Mouse (Mus musculus): ENCODE data around the gene Prdm11. TPM values are rescaled to one million over a fixed set of nuclear protein-coding genes. Genes with fewer than 3 reads are reported as not detected.

Prdm11 gene
- polyA plus RNA-seq, 1 experiment from 2014 or later = 7.8 TPM

DNA sequence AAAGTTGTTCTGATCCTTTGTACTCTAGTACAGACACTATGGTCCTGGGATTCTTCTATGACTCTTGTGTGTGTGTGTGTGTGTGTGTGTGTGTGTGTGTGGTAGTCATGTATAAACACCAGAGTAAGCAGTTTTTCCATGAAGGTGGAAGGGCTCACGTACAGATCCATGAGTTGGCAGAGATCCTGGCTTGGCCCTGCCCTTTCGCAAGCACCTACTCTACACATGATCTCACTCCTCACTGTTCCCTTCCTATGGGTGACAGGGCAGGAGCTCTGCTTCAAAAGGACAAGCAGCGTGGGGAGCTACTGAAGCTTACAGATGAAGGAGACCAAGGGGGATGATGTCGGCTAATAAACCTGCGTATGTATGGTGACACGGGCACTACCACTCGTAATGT, 18.3 kb downstream of the Prdm11 start:
- Histone ChIP-seq H3K27ac (no peak overlapping the region), H3K4me1 (peaks cover 49% of the 10 kb centered on the region), H3K27me3 (no peaks in the 10 kb centered on the region), H3K4me2 (no peak overlapping the region), H3K9me3 (peaks cover 6% of the 10 kb centered on the region), H3K36me3 (peaks cover 50% of the 10 kb centered on the region), H3K9ac (no peak overlapping the region), H3K4me3 (no peak overlapping the region)
- no peak for ATAC-seq (ENCODE audit: insufficient number of reproducible peaks, insufficient read depth, low FRiP score, low TSS enrichment, low read depth)
- 92% methylated on average over 7 of the region's 7 CpGs for WGBS

DNA sequence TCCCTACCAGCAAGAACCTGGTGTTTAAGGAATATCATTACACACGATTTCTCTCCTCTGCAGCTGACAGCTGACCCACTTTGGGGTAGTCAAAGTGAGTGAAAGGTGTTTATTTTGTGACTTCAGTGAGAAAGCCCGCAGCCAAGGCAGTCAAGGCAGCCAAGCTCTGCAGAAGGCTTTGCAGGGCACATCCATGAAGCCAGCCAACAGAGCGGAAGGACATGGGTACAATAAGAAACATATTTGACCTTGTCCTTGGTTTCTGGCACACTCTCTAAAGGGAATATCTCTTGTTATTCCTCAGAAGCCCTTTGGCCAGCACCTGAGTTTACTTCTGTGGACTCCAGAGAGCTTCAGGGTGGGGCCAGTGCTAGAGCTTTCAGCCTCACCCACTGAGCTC, 21.5 kb downstream of the Prdm11 start:
- peaks cover 58% of the 10 kb centered on the region for H3K36me3 ChIP-seq
- peaks cover 10% of the 10 kb centered on the region for H3K9me3 ChIP-seq
- no peak overlapping the region for H3K4me2 ChIP-seq
- no peak overlapping the region for H3K9ac ChIP-seq
- H3K27me3 ChIP-seq = no peaks in the 10 kb centered on the region
- WGBS = 89% methylated on average over 3 of the region's 3 CpGs
- H3K4me3 ChIP-seq = no peak overlapping the region
- H3K27ac ChIP-seq = no peak overlapping the region
- no peak for ATAC-seq (ENCODE audit: insufficient number of reproducible peaks, insufficient read depth, low FRiP score, low TSS enrichment, low read depth)
- peaks cover 16% of the 10 kb centered on the region for H3K4me1 ChIP-seq

DNA sequence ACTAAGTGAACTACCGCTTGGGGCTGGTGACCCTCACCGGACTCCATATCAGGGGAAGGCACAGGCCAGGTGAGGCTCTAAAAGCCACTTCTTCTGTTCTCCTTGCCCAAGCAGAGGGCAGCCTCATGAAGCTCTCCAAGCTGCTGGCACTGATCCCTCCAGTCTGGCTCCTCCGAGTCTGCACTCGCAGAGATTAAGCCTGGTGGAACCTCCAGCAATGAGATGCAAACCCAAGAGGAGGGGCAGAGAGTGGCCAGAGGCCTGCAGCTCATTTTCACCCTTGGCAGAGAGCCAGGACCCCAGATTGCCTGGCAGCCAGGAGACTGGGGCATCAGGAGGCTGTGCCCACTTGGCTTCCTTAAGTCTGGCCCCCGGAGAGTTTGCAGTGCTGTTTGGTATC, 27.1 kb downstream of the Prdm11 start:
- Histone ChIP-seq H3K36me3 (peaks cover 24% of the 10 kb centered on the region), H3K4me3 (no peak overlapping the region), H3K27me3 (no peaks in the 10 kb centered on the region), H3K9ac (no peak overlapping the region), H3K9me3 (peaks cover 10% of the 10 kb centered on the region), H3K27ac (peak overlapping the region; percentile 39), H3K4me1 (peaks cover 44% of the 10 kb centered on the region), H3K4me2 (no peak overlapping the region)
- WGBS = 58% methylated on average over 5 of the region's 5 CpGs
- ATAC-seq (ENCODE audit: insufficient number of reproducible peaks, insufficient read depth, low FRiP score, low TSS enrichment, low read depth) = no peak

DNA sequence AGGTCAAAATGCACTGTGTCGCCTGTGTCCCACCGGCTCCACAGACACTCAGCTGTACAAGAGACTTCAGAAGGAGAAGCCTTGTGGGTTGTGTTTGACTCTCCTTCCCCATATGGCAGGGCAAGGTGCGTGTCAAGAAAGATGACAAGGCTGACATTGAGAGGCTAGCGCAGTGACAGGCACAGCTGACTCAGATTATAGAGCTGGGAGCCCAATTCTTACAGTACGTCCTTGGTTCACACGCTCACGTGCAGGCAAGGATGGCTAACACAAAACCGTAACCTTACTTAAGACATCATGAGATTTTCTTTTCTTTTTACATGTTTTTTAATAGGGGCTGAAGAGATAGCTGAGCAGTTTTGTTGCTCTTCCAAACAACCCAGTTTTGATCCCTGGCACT, 28.8 kb downstream of the Prdm11 start:
- Histone ChIP-seq H3K4me2 (no peak overlapping the region), H3K27ac (no peak overlapping the region), H3K4me1 (peaks cover 57% of the 10 kb centered on the region), H3K27me3 (no peaks in the 10 kb centered on the region), H3K9ac (no peak overlapping the region), H3K4me3 (no peak overlapping the region), H3K36me3 (peaks cover 16% of the 10 kb centered on the region), H3K9me3 (no peaks in the 10 kb centered on the region)
- ATAC-seq (ENCODE audit: insufficient number of reproducible peaks, insufficient read depth, low FRiP score, low TSS enrichment, low read depth) = no peak
- WGBS = 78% methylated on average over 8 of the region's 8 CpGs

DNA sequence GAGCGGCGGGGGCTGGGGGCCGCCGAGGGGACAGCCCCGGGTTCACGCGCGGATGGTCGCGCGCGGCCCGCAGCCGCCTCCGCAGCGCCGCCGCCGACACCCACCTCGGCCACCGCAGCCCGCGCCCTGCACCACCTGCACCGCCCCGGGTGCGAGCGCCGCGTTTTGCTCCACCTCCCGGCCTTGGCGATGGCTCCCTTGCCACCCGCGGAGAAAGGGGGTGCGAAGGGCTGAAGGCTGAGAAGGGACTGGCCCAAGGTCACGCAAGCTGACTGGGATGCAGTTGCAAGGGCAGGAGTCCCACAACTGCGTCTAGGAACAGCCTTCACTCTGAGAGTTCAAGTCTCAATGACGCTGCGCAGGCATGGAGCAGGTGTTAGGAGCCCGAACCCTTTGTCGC, 30.9 kb downstream of the Prdm11 start:
- no peaks in the 10 kb centered on the region for H3K9me3 ChIP-seq
- H3K4me3 ChIP-seq = peak overlapping the region; percentile 59
- H3K4me2 ChIP-seq = peak overlapping the region; percentile 89
- H3K27me3 ChIP-seq = no peaks in the 10 kb centered on the region
- ATAC-seq (ENCODE audit: insufficient number of reproducible peaks, insufficient read depth, low FRiP score, low TSS enrichment, low read depth) = peak; percentile 33; the same call in 1 of the 2 replicates
- H3K27ac ChIP-seq = peak overlapping the region; percentile 96
- peaks cover 22% of the 10 kb centered on the region for H3K36me3 ChIP-seq
- H3K9ac ChIP-seq = peak overlapping the region; percentile 77
- peaks cover 57% of the 10 kb centered on the region for H3K4me1 ChIP-seq
- WGBS = 3% methylated on average over 39 of the region's 40 CpGs

DNA sequence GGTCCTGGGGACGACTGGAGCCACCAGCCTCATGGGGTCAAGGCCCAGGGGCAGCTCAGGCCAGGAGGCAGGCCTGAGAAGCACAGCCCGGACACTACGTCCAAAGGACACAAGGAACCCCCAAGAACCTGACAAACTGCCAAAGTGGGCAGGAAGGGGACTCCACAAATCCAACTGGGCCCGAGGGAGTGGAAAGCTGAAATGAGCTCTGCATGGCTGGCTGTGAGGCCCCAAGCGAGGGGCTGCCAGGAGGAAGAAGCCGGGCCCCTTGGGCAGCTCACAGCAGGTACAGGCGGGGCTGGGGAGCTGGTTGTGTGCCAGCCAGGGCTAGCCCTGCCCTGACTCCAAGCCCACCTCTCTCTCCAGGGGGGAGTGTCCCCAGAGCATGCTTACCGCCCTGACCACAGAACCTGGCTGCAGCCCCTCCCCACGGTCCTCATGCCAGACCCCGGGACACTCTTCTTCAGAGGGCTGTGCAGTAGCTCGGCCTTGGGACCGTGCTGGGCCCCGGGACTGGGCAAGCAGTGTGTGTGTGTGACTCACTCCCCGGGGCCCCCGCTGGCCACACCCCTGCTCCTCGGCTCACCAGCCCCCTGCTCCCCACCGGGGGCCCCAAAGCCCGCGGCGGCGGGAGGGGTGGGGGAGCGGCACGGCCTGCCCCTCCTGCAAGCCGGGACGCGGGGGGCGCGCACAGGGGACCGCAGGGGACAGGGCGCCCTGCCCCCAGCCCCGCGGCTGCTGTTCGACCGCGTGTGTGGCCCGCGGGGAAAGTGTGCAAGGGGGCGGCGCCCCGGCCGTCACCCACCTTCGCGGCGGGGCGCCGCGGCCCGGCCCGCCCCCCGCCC, 31.7 kb downstream of the Prdm11 start:
- H3K4me1 ChIP-seq = peaks cover 57% of the 10 kb centered on the region

DNA sequence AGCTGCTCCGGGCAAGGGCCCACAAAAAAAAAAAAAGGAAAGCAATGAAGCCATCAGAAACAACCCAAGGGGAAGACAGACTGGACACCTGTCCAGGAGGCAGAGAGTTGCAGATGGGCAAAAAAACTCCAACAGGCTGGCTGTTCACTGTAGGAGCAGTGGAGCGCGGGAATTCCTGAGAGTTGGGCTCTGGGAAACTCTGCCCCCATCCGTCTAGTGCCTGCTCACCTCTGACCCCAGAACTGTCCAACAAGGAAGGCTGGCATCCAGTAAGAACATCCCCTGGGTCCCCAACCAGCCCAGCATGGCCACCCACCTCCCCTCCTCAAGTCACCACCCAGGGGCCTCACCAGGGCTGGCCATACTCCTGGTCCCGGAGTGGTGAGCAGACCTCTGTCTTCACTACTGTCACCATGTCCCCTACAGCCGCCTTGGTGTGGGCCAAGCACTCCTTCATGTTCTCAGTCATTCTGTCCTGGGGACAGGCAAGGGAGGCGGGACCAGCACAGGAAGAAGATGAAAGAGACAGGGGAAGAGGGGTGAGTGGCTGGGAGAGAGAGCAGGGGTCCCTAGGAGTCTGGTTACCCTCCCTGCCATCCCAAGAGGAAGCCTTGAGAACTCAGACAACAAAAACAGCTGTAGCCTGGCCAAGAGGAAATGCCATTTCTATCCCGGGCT, 32.4 kb downstream of the Prdm11 start:
- H3K9ac ChIP-seq = peak overlapping the region; percentile 77

More for the DNA sequence above, 31.7 kb downstream of the Prdm11 start:
- Histone ChIP-seq H3K27ac (peak overlapping the region; percentile 96), H3K4me3 (peak overlapping the region; percentile 59), H3K36me3 (peaks cover 25% of the 10 kb centered on the region), H3K9ac (peak overlapping the region; percentile 77), H3K27me3 (no peaks in the 10 kb centered on the region), H3K4me2 (peak overlapping the region; percentile 89), H3K9me3 (no peaks in the 10 kb centered on the region)
- ATAC-seq (ENCODE audit: insufficient number of reproducible peaks, insufficient read depth, low FRiP score, low TSS enrichment, low read depth) = peak; percentile 86
- WGBS = 2% methylated on average over 34 of the region's 50 CpGs

DNA sequence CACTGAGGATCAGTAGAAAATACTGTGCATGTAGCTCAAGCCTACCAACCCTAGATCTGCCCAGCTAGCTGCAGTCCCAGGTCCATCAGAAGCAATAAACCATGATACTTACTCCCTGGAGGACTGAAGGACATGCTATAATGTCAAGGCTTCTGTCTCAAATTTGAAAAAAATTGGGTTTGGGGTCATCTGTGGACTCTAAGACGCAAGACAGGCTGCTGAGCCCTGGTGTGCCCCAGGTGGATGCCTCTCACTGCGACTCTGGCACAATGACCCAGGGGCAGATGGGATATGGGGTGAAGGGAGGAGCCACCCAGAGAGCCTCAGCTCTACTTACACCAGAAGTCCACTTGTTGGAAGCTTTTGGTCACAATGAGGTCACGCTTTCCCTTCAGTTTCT, 33.0 kb downstream of the Prdm11 start:
- Histone ChIP-seq H3K27me3 (no peaks in the 10 kb centered on the region), H3K27ac (no peak overlapping the region), H3K9me3 (no peaks in the 10 kb centered on the region), H3K36me3 (peaks cover 38% of the 10 kb centered on the region), H3K9ac (no peak overlapping the region), H3K4me3 (no peak overlapping the region), H3K4me2 (peak overlapping the region; percentile 89), H3K4me1 (peaks cover 44% of the 10 kb centered on the region)
- no peak for ATAC-seq (ENCODE audit: insufficient number of reproducible peaks, insufficient read depth, low FRiP score, low TSS enrichment, low read depth)
- 95% methylated on average over 3 of the region's 3 CpGs for WGBS

More for the DNA sequence above, 32.4 kb downstream of the Prdm11 start:
- Histone ChIP-seq H3K4me2 (peak overlapping the region; percentile 89), H3K36me3 (peaks cover 32% of the 10 kb centered on the region), H3K4me1 (peaks cover 49% of the 10 kb centered on the region), H3K9me3 (no peaks in the 10 kb centered on the region), H3K27me3 (no peaks in the 10 kb centered on the region), H3K27ac (peak overlapping the region; percentile 96), H3K4me3 (peak overlapping the region; percentile 59)
- WGBS = 52% methylated on average over 8 of the region's 8 CpGs
- no peak for ATAC-seq (ENCODE audit: insufficient number of reproducible peaks, insufficient read depth, low FRiP score, low TSS enrichment, low read depth)

DNA sequence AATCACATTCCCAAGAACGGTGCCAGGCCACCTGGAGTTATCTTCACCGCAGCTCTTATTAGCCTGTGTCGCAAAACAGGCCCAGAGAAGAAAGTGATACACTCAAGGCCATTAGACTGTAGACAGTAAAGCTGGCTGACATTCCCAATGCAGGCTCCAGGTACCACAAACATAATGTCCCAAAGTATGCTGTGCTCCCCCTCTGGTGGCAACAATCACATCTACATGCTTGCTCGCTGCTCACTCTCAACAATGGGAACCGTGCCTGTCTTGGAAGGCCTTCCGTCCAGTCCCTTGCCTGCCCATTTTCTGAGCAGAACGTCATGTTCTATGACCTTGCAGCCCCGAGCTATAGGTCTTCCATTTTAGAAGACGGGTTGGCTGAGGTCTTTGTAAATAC, 34.0 kb downstream of the Prdm11 start:
- no peak for ATAC-seq (ENCODE audit: insufficient number of reproducible peaks, insufficient read depth, low FRiP score, low TSS enrichment, low read depth)
- H3K4me2 ChIP-seq = no peak overlapping the region
- 93% methylated on average over 9 of the region's 9 CpGs for WGBS

DNA sequence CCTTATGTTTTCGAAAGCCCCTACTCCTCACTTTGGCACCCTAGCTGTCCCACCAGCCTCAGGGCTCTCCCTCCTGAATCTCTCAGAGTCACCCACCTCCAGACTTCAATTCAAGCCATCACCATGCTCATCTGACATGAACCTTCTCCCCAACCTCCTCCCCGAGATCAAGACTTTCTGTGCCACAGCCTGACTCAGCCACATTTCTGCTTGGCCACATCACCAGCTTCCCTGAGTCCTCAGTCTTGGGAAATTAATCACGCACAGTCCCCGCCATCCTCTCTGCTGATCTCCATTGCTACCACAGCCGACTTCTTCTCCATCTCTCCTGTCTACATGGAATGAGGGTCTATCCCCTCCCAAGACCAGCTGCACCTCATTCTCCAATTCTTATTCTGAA, 34.5 kb downstream of the Prdm11 start:
- no peak for ATAC-seq (ENCODE audit: insufficient number of reproducible peaks, insufficient read depth, low FRiP score, low TSS enrichment, low read depth)
- H3K9ac ChIP-seq = no peak overlapping the region

More for the DNA sequence above, 34.0 kb downstream of the Prdm11 start:
- H3K4me1 ChIP-seq = peaks cover 34% of the 10 kb centered on the region
- no peak overlapping the region for H3K9ac ChIP-seq
- H3K27me3 ChIP-seq = no peaks in the 10 kb centered on the region
- H3K36me3 ChIP-seq = peaks cover 44% of the 10 kb centered on the region
- H3K27ac ChIP-seq = no peak overlapping the region
- no peak overlapping the region for H3K4me3 ChIP-seq
- H3K9me3 ChIP-seq = no peaks in the 10 kb centered on the region

DNA sequence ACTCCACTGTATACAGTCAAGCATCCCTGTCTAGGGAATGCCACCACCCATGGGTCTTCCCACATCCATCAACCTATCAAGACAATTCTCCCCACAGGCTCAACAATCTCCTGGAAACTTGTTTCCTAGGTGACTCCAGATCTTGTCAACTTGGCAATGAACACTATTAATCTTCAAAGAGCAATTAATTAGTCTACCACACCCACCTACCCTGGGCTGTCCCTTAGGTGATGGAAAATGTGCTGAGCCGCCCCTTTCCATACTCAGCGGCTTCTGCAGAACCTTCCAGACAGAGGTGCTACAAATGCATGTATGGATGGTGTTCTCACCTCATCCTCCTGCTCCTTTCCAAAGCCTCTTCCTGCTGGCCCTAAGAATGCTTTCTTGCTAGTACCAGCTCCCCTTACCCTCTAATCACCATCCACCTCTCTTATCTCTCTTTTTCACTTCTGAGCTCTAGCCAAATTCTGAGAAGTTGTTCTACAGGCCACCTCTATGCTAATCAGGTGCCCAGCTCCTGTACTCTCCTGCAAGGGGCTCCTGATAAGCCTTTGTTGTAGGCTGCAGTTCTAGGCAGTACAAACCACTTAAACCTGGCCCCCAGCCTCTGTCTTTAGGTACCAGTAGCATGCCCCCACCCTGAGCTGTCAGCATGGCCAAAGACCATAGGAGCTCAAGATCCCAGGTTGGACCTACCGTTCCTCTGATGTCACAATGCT, 37.8 kb downstream of the Prdm11 start:
- no peak for ATAC-seq (ENCODE audit: insufficient number of reproducible peaks, insufficient read depth, low FRiP score, low TSS enrichment, low read depth)
- Histone ChIP-seq H3K9me3 (no peaks in the 10 kb centered on the region), H3K27ac (no peak overlapping the region), H3K4me3 (no peak overlapping the region), H3K27me3 (no peaks in the 10 kb centered on the region), H3K4me1 (peaks cover 15% of the 10 kb centered on the region), H3K36me3 (peaks cover 69% of the 10 kb centered on the region), H3K9ac (no peak overlapping the region), H3K4me2 (no peak overlapping the region)
- 98% methylated on average over 3 of the region's 3 CpGs for WGBS

More for the DNA sequence above, 34.5 kb downstream of the Prdm11 start:
- peaks cover 30% of the 10 kb centered on the region for H3K4me1 ChIP-seq
- H3K36me3 ChIP-seq = peaks cover 47% of the 10 kb centered on the region
- no peak overlapping the region for H3K4me2 ChIP-seq
- H3K27me3 ChIP-seq = no peaks in the 10 kb centered on the region
- no peaks in the 10 kb centered on the region for H3K9me3 ChIP-seq
- 95% methylated on average over 5 of the region's 5 CpGs for WGBS
- no peak overlapping the region for H3K27ac ChIP-seq
- no peak overlapping the region for H3K4me3 ChIP-seq

Data from embryonic facial prominence, embryonic 13.5 days (tissue).